Mouse (Mus musculus) megakaryocyte, adult 5-6 weeks (primary cell): ENCODE data around the gene Lrrc46. TPM values are rescaled to one million over a fixed set of nuclear protein-coding genes. Genes with fewer than 3 reads are reported as not detected.

Experiments used
- total RNA-seq, 2 experiments: library from RNA; stranded (forward) in 1 of 2; stranded (reverse) in 1 of 2; fragments of 153-499, 151-499 nt in 1 of 2; fragments of 221-1000, 200-1000 nt in 1 of 2; gene quantifications; 2 replicates each; pipeline versions ENCODE4 v1.2.3 to v1.2.4; 2015 to 2017

Lrrc46 gene
- total RNA-seq, 2 experiments from 2014 or later = 0.80 TPM; not detected in 1

Other genes starting within 250 kb of the Lrrc46 start
- 30.0 and 32.6 TPM in 2 replicates for gene Nfe2l1, start 211.4 kb downstream of the Lrrc46 start, total RNA-seq (2015)
- 30.2 and 31.1 TPM in 2 replicates for gene Nfe2l1, start 211.4 kb downstream of the Lrrc46 start, total RNA-seq (2017)
- 2.0 and 4.2 TPM in 2 replicates for gene Copz2, start 191.5 kb downstream of the Lrrc46 start, total RNA-seq (2015)
- 0.28 and 0.92 TPM in 2 replicates for gene Copz2, start 191.5 kb downstream of the Lrrc46 start, total RNA-seq (2017)
- 17.5 and 21.1 TPM in 2 replicates for gene Cdk5rap3, start 124.9 kb downstream of the Lrrc46 start, total RNA-seq (2015)
- gene Cdk5rap3, start 124.9 kb downstream of the Lrrc46 start, total RNA-seq (2017) = 23.9 and 37.3 TPM in 2 replicates
- gene Prr15l, start 113.3 kb downstream of the Lrrc46 start, total RNA-seq (2015) = 0.07 TPM in 1 of 2 replicates, not detected in the other
- gene Prr15l, start 113.3 kb downstream of the Lrrc46 start, total RNA-seq (2017) = 0.16 and 0.29 TPM in 2 replicates
- 16.8 and 19.9 TPM in 2 replicates for gene Pnpo, start 97.4 kb downstream of the Lrrc46 start, total RNA-seq (2015)
- 29.1 and 32.8 TPM in 2 replicates for gene Pnpo, start 97.4 kb downstream of the Lrrc46 start, total RNA-seq (2017)
- 45.7 and 46.6 TPM in 2 replicates for gene Sp2, start 58.4 kb downstream of the Lrrc46 start, total RNA-seq (2015)
- 5.3 and 8.3 TPM in 2 replicates for gene Sp2, start 58.4 kb downstream of the Lrrc46 start, total RNA-seq (2017)
- 0.13 TPM in 1 of 2 replicates, not detected in the other for gene Sp6, start 28.0 kb downstream of the Lrrc46 start, total RNA-seq (2015)
- gene Sp6, start 28.0 kb downstream of the Lrrc46 start, total RNA-seq (2017) = not detected in 2 replicates
- gene Scrn2, start 11.5 kb downstream of the Lrrc46 start, total RNA-seq (2015) = 0.48 and 1.4 TPM in 2 replicates
- gene Scrn2, start 11.5 kb downstream of the Lrrc46 start, total RNA-seq (2017) = 5.1 and 5.4 TPM in 2 replicates
- 28.4 and 28.6 TPM in 2 replicates for gene Mrpl10, start 153 bp upstream of the Lrrc46 start, total RNA-seq (2015)
- 18.6 and 19.7 TPM in 2 replicates for gene Mrpl10, start 153 bp upstream of the Lrrc46 start, total RNA-seq (2017)
- 5.3 and 6.5 TPM in 2 replicates for gene Osbpl7, start 9.2 kb upstream of the Lrrc46 start, total RNA-seq (2015)
- gene Osbpl7, start 9.2 kb upstream of the Lrrc46 start, total RNA-seq (2017) = 7.1 and 7.5 TPM in 2 replicates
- 0.58 and 1.0 TPM in 2 replicates for gene Tbx21, start 73.9 kb upstream of the Lrrc46 start, total RNA-seq (2015)
- 1.1 and 1.3 TPM in 2 replicates for gene Tbx21, start 73.9 kb upstream of the Lrrc46 start, total RNA-seq (2017)
- 16.0 and 17.6 TPM in 2 replicates for gene Tbkbp1, start 110.1 kb upstream of the Lrrc46 start, total RNA-seq (2015)
- 13.6 and 17.2 TPM in 2 replicates for gene Tbkbp1, start 110.1 kb upstream of the Lrrc46 start, total RNA-seq (2017)
- gene Kpnb1, start 146.5 kb upstream of the Lrrc46 start, total RNA-seq (2015) = 86.9 and 93.7 TPM in 2 replicates
- gene Kpnb1, start 146.5 kb upstream of the Lrrc46 start, total RNA-seq (2017) = 196 and 233 TPM in 2 replicates
- 39.3 and 45.0 TPM in 2 replicates for gene Npepps, start 239.2 kb upstream of the Lrrc46 start, total RNA-seq (2015)
- 32.3 and 41.5 TPM in 2 replicates for gene Npepps, start 239.2 kb upstream of the Lrrc46 start, total RNA-seq (2017)